Mouse (Mus musculus) kidney, postnatal 0 days (tissue): Measurements from ENCODE around the gene Sgpl1. TPM values are rescaled to one million over a fixed set of nuclear protein-coding genes. Genes with fewer than 3 reads are reported as not detected.
A peak's percentile ranks its signal among the peaks of the same experiment; 100 is the strongest.

ENCODE experiments used
- ATAC-seq: fragments of 200-750 bp; cut with Nextera tagmentation; replicated peaks from 2 replicates; pipeline ENCODE4 v1.8.0; 2017; ENCODE audit warnings: low read depth, moderate number of reproducible peaks, moderate TSS enrichment, moderate library complexity; ENCODE audit not compliant: low FRiP score
- DNase-seq: peaks from one replicate; pipeline ENCODE4 v3.0.0-alpha.2; 2016; ENCODE audit warnings: low spot score
- H3K27ac ChIP-seq: fragments of 300-500 bp; sonication (generic); 2 replicates; pipeline ENCODE4 v1.5.1; 2014; ENCODE audit warnings: mild to moderate bottlenecking
- H3K27me3 ChIP-seq: fragments of 300-500 bp; sonication (generic); 2 replicates; pipeline ENCODE4 v1.6.1; 2014; ENCODE audit warnings: low read length, mixed read lengths; ENCODE audit not compliant: insufficient read depth
- H3K36me3 ChIP-seq: fragments of 300-500 bp; sonication (generic); 2 replicates; pipeline ENCODE4 v1.6.1; 2014; ENCODE audit warnings: low read length, mixed read lengths; ENCODE audit not compliant: insufficient read depth
- H3K4me1 ChIP-seq: fragments of 300-500 bp; sonication (generic); replicated peaks from 2 replicates; pipeline ENCODE4 v1.6.1; 2014; ENCODE audit warnings: antibody characterized with exemption, low read length, mixed read lengths; ENCODE audit not compliant: insufficient read depth
- H3K4me2 ChIP-seq: fragments of 300-500 bp; sonication (generic); 2 replicates; pipeline ENCODE4 v1.6.1; 2014; ENCODE audit warnings: mild to moderate bottlenecking, low read length, moderate library complexity, mixed read lengths
- H3K4me3 ChIP-seq: fragments of 300-500 bp; sonication (generic); replicated peaks from 2 replicates; pipeline ENCODE4 v1.5.1; 2014; ENCODE audit warnings: low read depth, low read length
- H3K9ac ChIP-seq: fragments of 300-500 bp; sonication (generic); 2 replicates; pipeline ENCODE4 v1.6.1; 2014; ENCODE audit warnings: low read depth, low read length
- H3K9me3 ChIP-seq: fragments of 300-500 bp; sonication (generic); replicated peaks from 2 replicates; pipeline ENCODE4 v1.6.1; 2016; ENCODE audit warnings: low read length, inconsistent platforms, mixed read lengths
- CTCF ChIP-seq: IDR thresholded peaks from 2 replicates; pipeline ENCODE4 v1.5.1; 2016; ENCODE audit warnings: antibody characterized with exemption, low read depth, mild to moderate bottlenecking, moderate library complexity
- WGBS: fragments of 180-500 bp; shearing (Covaris S2); extraction: QIAGEN DNeasy Blood & Tissue Kit; methylation state at CpG from one replicate; pipeline ENCODE4 v1.1.7; 2014; 5-methylcytosine and 5-hydroxymethylcytosine counted together
- polyA plus RNA-seq: library from polyadenylated mRNA; unstranded; fragments of >200 nt; fragmentation: Nextera tagmentation; extraction: Ambion mirVana; gene quantifications from 2 replicates; pipeline ENCODE4 v1.2.1, GENCODE M21; 2015

The Sgpl1 gene
- polyA plus RNA-seq, 1 experiment from 2014 or later, result 54.5 TPM

DNA sequence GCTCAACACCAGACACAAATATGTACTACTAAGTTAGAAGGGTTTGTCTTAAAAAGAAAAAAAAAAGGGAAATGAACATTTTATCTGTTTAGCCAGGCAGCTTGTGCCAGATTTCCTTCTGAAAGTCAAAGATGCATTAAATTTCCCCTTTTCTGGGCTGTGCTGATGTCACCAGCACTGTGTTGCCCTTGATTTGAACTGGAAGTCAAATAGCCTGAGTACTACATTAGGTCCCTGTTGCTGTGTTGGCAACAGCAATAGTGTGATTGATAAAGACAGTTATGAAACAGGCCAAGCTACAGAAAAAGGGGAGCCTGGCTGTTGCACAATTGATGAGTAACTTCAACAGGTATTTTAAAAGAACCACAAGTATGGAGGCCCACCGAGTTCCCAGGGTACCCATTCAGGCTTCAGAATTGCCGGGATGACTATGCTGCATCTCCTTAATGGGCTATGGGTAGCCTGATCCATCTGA is 33.2 kb downstream of the Sgpl1 start:
- Histone ChIP-seq H3K9ac (no peak overlapping the region), H3K4me3 (no peak overlapping the region), H3K4me2 (no peak overlapping the region), H3K9me3 (no peaks in the 10 kb centered on the region), H3K27me3 (no peaks in the 10 kb centered on the region), H3K27ac (no peak overlapping the region), H3K4me1 (no peaks in the 10 kb centered on the region), H3K36me3 (peaks cover 12% of the 10 kb centered on the region)
- WGBS, result 100% methylated on average over 2 of the region's 2 CpGs
- TF ChIP-seq CTCF, result no peak
- no peak for ATAC-seq
- no peak for DNase-seq

DNA sequence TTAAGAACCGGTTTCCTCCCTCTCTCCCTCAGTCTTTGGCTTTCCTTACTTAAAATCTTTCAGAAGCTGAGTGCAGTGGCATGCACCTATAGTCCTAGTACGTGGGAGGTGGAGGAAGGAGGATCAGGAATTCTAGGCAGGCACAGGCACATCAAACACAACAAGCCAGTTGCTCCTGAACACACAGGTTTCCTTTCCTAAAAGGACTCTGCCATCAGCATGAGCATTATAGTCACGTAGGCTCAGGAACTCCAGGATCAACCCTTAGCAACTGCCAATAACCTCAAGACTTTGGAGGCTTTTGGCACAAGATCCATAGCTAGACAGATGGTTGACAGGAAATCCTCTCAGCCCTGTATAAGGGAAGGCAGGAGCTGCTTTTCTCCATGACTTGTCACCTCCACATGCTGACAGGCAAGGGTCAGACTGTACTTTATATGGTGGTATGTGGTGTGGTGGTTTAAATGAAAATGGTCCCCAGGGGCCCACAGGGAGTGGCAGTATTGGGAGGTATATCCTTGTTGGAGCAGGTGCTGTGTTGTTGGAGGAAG is 43.9 kb downstream of the Sgpl1 start:
- ATAC-seq (no peak), DNase-seq (no peak)
- WGBS, result 80% methylated on average over 3 of the region's 3 CpGs
- Histone ChIP-seq H3K4me1 (no peaks in the 10 kb centered on the region), H3K9me3 (no peaks in the 10 kb centered on the region), H3K27ac (no peak overlapping the region), H3K36me3 (peaks cover 83% of the 10 kb centered on the region), H3K27me3 (no peaks in the 10 kb centered on the region), H3K4me2 (no peak overlapping the region), H3K9ac (no peak overlapping the region), H3K4me3 (no peak overlapping the region)
- no peak for TF ChIP-seq CTCF

- H3K27ac ChIP-seq, result no peak overlapping the region
- ATAC-seq (no peak), DNase-seq (no peak)
- no peaks in the 10 kb centered on the region for H3K4me1 ChIP-seq
- no peak overlapping the region for H3K9ac ChIP-seq
- WGBS, result 67% methylated on average over 6 of the region's 6 CpGs
- no peak for TF ChIP-seq CTCF
- 0 out of 2 replicates have a peak, but pooled peaks cover 2% of the 10 kb centered on the region for H3K36me3 ChIP-seq
- no peak overlapping the region for H3K4me3 ChIP-seq
- H3K9me3 ChIP-seq, result no peaks in the 10 kb centered on the region
- H3K4me2 ChIP-seq, result no peak overlapping the region
- no peaks in the 10 kb centered on the region for H3K27me3 ChIP-seq
Observed at GRCm38 (mm10) chr10:61091866-61092265, 55.6 kb downstream of the Sgpl1 start.

DNA sequence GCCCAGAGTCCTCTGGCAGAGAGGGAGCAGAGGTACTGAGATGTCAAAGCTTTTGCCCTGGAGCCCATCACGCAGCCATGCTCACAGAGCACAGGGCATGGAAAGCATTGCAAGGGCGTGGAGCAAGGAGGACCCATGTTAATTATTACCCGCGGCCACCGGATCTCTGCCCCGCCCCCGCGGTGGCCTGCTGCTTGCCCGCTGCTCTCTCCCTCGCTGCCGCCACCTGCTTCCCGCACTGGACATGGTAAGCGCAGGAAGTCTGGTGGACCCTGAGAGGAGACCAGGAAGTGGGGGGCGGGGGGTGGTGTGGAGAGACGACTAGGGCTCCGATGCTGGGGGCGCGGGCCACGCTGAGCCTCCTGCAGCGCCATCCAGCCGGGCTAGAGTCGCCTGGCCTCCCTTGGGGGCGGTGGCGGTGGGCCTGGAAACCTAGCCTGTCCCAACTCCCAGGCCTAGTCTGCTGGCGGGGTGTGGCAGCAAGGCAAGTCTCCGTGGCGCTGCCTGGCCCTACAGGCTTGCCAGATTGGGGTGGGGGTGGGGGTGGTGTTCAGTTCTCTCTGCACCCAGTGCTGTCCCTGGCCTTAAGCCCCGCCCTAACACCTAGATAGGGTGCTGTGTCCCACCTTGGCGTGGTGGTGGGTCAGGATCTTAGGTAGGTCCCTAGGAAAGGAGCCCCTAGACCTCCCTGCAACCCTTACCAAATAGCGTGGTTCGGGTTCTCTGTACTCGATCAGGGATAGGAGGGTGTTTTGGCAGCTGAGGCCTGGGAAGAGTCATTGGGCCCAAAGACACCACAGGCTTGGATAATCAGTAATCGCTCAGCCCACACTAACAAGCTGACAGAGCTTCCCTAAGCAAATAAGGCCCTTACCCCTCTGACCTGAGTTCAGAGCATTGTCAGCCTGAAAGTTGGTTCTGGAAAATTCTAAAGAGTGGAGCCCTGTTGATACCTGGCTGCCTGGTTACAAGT is 58.0 kb downstream of the Sgpl1 start, which contains the start of gene Pcbd1:
TSS of gene Pcbd1 (plus strand) at position 162 of the 973 bp plus-strand sequence.
- peak within 1 kb of the TSS; percentile 84 for H3K4me2 ChIP-seq
- TF ChIP-seq CTCF, result peak; percentile 59
- peak; percentile 88 for DNase-seq
- H3K9me3 ChIP-seq, result no peaks in the 10 kb centered on the region
- H3K27ac ChIP-seq, result peak within 1 kb of the TSS; percentile 93
- H3K36me3 ChIP-seq, result no peaks in the 10 kb centered on the region
- no peaks in the 10 kb centered on the region for H3K4me1 ChIP-seq
- peak within 1 kb of the TSS; percentile 43 for H3K4me3 ChIP-seq
- H3K27me3 ChIP-seq, result no peaks in the 10 kb centered on the region
- peak within 1 kb of the TSS; percentile 80 for H3K9ac ChIP-seq
- ATAC-seq, result peak; percentile 87
- 9% methylated on average over 33 of the region's 33 CpGs for WGBS

DNA sequence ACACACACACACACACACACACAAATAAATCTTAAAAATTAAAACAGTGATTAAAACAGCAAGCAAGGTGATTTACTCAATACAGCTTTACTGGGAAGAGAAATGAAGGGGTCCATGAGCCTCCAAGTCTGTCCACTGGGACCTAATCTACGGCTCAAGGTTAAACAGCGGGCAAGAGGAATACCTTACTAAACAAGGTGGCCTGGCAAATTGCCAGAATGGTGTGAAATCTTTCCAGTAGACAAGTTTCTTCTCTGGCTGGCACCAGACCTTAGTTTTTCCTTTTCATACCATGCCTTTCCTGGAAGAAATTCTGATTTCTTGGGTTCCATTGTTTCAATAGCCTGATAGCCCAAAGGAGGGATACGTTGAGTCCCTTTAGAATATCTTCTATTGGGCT is 59.0 kb downstream of the Sgpl1 start:
- no peak for TF ChIP-seq CTCF
- Histone ChIP-seq H3K4me3 (no peak overlapping the region), H3K9me3 (no peaks in the 10 kb centered on the region), H3K9ac (no peak overlapping the region), H3K4me2 (no peak overlapping the region), H3K4me1 (no peaks in the 10 kb centered on the region), H3K36me3 (no peaks in the 10 kb centered on the region), H3K27ac (peak overlapping the region; percentile 93), H3K27me3 (no peaks in the 10 kb centered on the region)
- ATAC-seq (no peak), DNase-seq (peak; percentile 39)
- WGBS, result 63% methylated on average over 3 of the region's 3 CpGs

DNA sequence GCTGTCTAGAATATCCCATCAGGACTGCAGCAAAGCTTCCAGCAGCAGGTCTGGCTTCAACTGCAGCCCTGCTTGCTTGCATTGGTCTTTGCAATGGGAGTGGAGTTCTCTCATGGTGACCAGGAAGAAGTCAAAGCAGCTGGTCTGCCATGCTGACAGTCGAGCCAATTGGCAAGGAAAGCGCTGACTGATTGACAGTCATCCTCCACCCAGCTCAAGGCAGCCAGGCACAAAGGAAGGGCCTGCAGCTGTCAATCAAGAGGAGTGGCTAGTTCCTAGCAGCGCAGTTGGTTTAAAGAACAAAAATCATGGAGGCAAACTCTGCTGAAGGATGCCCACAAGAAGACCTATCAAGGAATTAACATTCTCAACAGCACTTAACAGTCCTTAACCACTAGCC is 61.0 kb downstream of the Sgpl1 start:
- H3K27ac ChIP-seq, result no peak overlapping the region
- H3K9me3 ChIP-seq, result no peaks in the 10 kb centered on the region
- H3K9ac ChIP-seq, result no peak overlapping the region
- 60% methylated on average over 3 of the region's 3 CpGs for WGBS
- TF ChIP-seq CTCF, result no peak
- H3K27me3 ChIP-seq, result no peaks in the 10 kb centered on the region
- no peak overlapping the region for H3K4me2 ChIP-seq
- no peaks in the 10 kb centered on the region for H3K4me1 ChIP-seq
- no peak for DNase-seq
- H3K4me3 ChIP-seq, result no peak overlapping the region
- no peak for ATAC-seq
- H3K36me3 ChIP-seq, result no peaks in the 10 kb centered on the region
